Mouse (Mus musculus) liver, embryonic 14.5 days (tissue): Measurements from ENCODE around the gene Cckbr.

ENCODE experiments used
- CTCF ChIP-seq: IDR thresholded peaks from 2 replicates; pipeline ENCODE4 v1.5.1; 2016; ENCODE audit warnings: antibody characterized with exemption, low read depth, control low read depth
- EP300 ChIP-seq: IDR thresholded peaks from 2 replicates; pipeline ENCODE4 v1.6.1; 2016; ENCODE audit warnings: antibody characterized with exemption, low read depth

GRCm38 (mm10) chr7:105396126-105396525, 29.4 kb upstream of the Cckbr start:
- no peak for TF ChIP-seq CTCF
- no peak for TF ChIP-seq EP300
